Mouse (Mus musculus): ENCODE data around the gene Rab11fip5.

Rab11fip5 gene

GRCm38 (mm10) chr6:85373951-85374733 is at the start of gene Rab11fip5:
Gene Rab11fip5, minus strand, starts transcription at chr6:85374634.
- in situ Hi-C loops (cut with MseI, MboI): no loop called here

DNA sequence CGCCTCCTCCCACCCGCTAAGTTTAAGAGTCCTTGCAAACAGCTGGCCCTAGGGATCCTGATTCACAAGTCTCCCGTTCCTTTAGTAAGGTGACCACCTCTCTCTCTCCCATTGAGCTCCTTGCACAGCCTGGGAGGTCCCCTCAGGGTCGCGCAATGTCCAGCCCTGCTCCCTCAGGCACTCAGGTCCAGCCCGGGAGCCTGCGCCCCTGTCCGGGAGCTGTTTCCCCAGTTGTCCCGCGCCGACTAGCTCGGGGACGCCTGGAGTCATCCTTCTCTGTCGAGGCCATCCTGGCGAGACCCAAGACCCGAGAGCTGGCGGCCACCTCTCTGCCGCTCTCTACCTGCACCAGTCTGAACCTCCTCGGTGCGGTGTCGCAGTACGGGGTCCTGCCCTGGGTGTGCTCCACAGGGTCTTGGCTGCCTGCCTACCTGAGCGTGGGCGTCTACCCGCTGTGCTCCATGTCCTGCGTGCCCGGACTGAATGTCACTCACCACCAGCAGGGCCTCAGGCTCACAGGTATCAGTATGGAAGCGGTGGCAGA is 49.5 kb upstream of the Rab11fip5 start, which contains the start of gene Noto:
Gene Noto, plus strand, starts transcription at position 51 of the 544 bp plus-strand sequence.
- in situ Hi-C loops (cut with MseI, MboI): no loop called here

DNA sequence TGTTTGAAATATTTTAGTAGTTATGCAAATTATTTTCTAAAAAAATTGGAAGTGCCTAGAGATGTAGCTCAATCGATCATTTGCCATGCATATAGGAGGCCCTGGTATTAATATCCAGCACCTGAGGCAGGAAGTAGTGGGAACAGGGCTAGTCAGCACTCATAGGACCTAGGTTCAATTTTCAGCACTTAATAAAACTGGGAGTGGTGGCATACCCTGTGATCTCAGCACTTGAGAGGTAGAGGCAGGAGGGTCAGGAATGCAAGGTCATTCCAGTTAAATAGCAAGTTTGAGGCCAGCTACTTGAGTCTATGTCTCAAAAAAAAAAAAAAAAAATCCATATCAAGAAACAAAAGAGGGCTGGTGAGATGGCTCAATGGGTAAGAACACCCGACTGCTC is 44.7 kb upstream of the Rab11fip5 start:
- in situ Hi-C loops (cut with MseI, MboI): no loop called here

GRCm38 (mm10) chr6:85415829-85416228 is 41.4 kb upstream of the Rab11fip5 start:
- in situ Hi-C loops (cut with MseI, MboI): no loop called here

- in situ Hi-C loops (cut with MseI, MboI): no loop called here
Observed at GRCm38 (mm10) chr6:85410771-85411273, 36.4 kb upstream of the Rab11fip5 start.

- in situ Hi-C loops (cut with MseI, MboI): loop anchor here in 1 of 2 experiments (10.0 kb wide), 1 partner anchor 244 kb away; no protein-coding TSS in a partner anchor
Observed at GRCm38 (mm10) chr6:85409003-85409402, 34.6 kb upstream of the Rab11fip5 start.

DNA sequence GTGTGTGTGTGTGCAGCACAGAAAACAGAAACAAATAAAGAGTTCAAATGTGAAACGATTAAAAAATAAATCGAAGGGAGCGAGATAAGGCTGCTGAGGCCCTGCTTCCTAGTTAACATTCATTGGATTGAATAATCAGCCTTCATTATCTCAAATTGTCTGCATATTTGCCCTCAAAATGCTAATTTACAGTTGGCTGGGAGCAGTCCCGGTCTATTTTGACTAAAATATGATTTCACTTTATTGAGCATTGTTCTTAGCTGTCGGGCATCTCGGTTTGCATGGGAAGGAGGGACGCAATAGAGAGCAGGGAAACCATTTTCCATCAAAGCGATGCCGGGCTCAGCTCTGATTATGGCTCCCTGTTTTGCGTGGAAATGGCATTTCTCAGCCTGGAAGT is 28.6 kb upstream of the Rab11fip5 start:
- in situ Hi-C loops (cut with MseI, MboI): loop anchor here in 1 of 2 experiments (10.0 kb wide), 1 partner anchor 238 kb away; no protein-coding TSS in a partner anchor

DNA sequence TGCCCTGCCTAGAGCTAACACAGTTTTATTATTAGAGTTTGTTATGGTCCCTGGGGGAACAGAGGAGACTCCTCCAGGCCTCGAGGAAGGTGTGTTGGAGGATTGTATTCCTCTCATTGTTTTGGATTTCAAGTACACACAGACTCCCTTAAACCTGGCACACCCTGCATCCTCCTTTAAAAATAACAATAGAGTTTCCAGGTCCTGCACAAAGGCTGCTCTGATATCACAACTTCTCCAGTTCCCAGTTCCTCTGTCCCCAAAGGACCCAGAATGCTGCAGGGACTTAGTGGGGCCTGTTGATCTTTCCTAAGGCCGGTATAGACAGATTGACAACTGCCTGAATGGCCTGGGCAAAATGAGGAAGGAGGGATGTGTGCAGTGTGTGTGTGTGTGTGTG is 28.2 kb upstream of the Rab11fip5 start:
- in situ Hi-C loops (cut with MseI, MboI): loop anchor here in 1 of 2 experiments (10.0 kb wide), 1 partner anchor 238 kb away; no protein-coding TSS in a partner anchor

DNA sequence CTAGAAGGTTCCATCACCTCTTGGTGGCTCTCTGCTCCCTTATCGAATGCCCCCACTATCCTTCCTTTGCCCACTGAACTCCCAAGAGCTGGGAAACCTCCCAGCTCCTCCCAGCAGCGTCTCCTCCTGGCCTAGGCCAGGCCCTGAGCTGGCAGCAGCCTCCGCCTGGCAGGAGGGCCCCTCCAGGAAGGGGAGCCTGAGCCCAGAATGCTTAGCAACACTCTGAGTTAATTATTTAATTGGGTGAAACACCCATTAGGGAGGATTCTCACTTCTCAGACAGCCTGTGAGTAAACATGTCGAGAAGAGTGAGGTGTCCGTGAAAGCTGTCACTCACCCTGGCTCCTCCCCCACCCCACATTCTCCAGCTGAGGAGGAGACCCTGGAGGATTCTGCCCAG is 25.3 kb upstream of the Rab11fip5 start:
- in situ Hi-C loops (cut with MseI, MboI): loop anchor here (5.0 to 10.0 kb wide), 2 partner anchors 52 to 235 kb away; no protein-coding TSS in a partner anchor

GRCm38 (mm10) chr6:85397165-85397564 is 22.7 kb upstream of the Rab11fip5 start:
- in situ Hi-C loops (cut with MseI, MboI): loop anchor here in 1 of 2 experiments (5.0 kb wide), 1 partner anchor 50 kb away; no protein-coding TSS in a partner anchor

- in situ Hi-C loops (cut with MseI, MboI): loop anchor here in 1 of 2 experiments (5.0 kb wide), 1 partner anchor 48 kb away; no protein-coding TSS in a partner anchor
Observed at GRCm38 (mm10) chr6:85395360-85395759, 20.9 kb upstream of the Rab11fip5 start.

DNA sequence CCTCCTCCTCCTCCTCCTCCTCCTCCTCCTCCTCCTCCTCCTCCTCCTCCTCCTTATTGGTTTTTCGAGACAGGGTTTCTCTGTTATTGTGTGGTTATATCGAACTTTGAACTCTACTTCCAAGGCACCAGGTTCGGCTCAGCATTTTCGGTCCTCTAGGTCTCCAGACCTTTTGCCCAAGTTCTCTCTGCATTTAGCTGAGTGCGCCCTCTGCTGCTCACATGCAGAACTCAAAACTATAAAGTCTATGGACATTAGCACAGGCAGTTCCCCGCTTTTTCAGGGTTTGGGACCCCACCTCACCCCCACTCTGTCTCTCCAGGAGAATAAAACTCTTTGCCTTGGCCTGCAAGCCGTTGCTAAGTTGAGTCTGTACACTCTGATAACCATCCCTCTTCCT is 17.4 kb upstream of the Rab11fip5 start:
- in situ Hi-C loops (cut with MseI, MboI): no loop called here

- in situ Hi-C loops (cut with MseI, MboI): loop anchor here in 1 of 2 experiments (5.0 kb wide), 1 partner anchor 41 kb away; no protein-coding TSS in a partner anchor
Observed at GRCm38 (mm10) chr6:85388608-85389007, 14.2 kb upstream of the Rab11fip5 start.

- in situ Hi-C loops (cut with MseI, MboI): no loop called here
Observed at GRCm38 (mm10) chr6:85382791-85383190, 8.4 kb upstream of the Rab11fip5 start.

GRCm38 (mm10) chr6:85381648-85382020 is 7.2 kb upstream of the Rab11fip5 start:
- in situ Hi-C loops (cut with MseI, MboI): no loop called here

DNA sequence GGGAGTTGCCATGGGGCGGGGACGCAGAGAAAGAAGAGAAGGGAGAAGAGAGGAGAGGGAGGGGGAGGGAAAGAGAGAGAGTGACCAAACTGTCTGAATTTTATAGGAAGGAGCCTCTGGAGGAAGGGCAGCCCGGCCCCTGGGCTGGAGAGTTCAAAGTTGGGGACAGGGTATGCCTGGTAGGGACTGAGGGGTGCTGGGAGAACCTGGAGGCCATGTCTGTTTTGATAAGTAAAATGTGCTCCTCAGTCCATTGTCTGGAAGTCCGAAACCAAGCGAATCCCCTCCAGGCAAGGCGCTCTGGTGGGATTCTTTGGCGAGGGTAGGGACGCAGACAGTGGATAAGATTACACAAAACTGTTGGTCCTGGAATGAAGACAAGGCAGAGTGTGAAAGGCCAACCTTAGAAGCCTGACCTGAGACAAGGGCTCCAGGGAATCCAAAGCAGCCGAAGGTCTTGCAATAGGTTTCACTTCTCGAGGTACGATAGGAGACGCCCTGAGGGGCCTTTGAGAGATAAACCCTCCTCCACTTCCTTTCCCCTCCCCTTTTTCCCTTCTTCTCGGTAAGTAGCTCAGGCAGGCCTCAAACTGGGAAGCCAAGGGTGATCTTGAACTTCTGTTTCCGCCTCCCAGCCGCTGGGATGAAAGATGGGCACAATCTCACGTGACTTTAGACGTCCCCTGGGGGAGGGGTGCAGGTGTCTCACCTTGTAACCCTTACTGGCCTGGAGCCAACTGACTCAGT is 6.6 kb upstream of the Rab11fip5 start:
- in situ Hi-C loops (cut with MseI, MboI): no loop called here

GRCm38 (mm10) chr6:85380201-85380900 is 5.9 kb upstream of the Rab11fip5 start:
- in situ Hi-C loops (cut with MseI, MboI): no loop called here

DNA sequence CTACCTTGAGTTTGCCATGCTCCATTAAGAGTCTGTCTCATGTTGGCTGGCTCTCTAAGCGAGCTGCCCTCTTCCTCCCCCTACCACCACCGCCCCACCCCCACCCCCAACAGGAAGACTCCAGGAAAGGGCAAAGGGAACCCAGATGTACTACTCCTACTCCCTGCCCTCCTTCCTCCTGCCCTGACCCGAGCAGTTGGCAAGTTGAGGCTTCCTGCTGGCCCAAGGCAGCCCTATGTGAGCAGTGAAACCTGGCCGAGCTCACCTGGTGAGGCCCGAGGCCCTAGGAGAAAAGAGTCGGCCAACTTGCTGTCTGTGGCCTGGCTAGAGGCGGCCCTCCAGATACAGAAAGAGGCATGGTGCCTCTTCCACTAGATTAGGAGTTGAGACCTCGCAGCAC is 4.2 kb upstream of the Rab11fip5 start:
- in situ Hi-C loops (cut with MseI, MboI): no loop called here

DNA sequence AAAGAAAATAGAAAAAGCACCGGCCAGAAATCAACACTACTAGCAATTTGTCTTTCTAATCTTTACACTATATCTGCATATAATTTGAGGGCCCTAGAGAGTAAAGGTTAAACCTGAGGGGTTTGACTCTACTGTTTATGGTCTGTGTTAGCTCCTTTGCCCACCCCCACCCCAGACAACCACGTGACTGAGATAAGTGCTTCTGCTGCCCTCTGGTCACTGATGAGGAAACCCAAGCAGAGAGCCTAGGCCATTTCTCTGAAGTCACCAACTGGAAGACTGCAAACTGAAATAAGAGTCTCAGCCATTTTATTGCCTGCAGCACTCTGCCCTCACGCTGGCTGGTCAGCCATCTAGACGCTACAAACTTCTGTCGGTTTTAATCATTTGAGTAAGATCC is 3.4 kb upstream of the Rab11fip5 start:
- in situ Hi-C loops (cut with MseI, MboI): no loop called here

DNA sequence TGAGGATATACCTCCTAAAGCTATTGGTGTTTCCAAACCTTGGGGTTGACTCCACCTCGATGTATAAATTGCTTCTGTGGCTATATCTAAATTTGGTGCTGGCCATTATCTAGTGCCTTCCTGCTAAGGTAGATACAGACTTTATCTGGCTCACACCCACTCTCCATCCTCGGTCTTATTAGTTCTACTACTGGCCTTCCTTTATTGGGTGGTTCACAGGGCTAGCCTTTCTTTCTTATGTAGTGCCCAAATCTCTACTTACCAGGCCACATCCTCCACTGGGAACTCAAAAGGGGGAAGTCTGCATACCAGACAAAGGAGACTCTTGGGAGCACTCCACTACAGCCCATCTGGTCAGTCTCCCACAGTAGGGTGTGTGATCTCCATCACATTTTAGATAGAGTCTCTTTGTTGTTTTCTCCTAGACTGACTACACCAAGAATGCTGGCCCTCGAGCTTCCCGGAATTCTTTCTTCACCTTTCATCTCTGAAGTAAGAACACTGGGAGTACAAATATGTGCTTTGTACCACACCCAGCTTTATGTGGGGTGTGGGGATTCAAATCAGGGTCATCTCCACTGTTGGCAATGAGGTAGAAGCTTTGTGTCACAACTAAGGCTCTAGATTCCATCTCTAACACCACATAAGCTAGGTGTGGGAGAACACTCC is 2.8 kb upstream of the Rab11fip5 start:
- in situ Hi-C loops (cut with MseI, MboI): no loop called here

DNA sequence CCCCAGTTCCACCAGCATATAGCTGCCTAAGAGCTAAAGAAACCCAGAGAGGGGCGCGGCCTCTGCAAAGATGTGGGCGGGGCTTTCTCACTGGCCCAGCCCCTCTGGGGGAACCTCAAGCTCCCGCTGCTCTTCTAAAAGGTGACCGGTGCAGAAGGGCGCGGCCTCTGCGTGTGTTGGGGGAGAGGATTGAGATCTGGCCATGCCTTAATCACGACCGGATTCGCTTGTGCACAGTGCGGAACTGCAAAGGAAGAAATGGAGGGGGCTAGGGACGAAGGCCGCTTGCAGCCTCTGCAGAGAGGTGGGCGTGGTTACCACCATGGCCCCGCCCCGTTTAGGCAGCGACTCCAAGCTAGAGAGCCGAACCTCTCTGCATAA is 290 bp upstream of the Rab11fip5 start:
- in situ Hi-C loops (cut with MseI, MboI): no loop called here

Data from mouse trophoblast stem cell (cell line).